Mouse (Mus musculus) testis, postnatal 14 days (tissue): ENCODE measurements around the gene Fntb.

Experiments
- DNase-seq: peaks from one replicate; pipeline ENCODE4 v3.0.0; 2021; ENCODE audit warnings: low spot score

Gene Fntb

DNA sequence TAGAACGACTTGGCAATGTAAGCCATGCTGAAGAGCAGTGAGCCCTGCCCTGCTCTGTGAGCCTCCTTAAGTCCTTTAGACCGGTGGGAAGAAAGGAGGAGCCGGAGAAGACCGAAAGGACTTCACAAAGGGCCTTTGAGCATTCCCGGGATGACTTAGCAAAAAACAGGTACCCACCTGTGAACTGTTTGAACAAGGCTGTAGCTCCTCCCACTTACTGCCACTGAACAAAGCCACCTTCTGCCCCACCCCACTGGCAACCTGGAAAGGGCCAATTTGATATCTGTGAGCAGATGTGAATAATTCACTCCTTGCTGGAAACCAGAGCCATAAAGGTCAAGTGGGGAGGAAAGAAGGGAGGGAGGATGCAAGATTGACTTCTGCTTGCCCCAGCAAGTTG, 30.0 kb downstream of the Fntb start, which contains the start of gene Gpx2:
Gene Gpx2, minus strand, starts transcription at position 205 of the 400 bp plus-strand sequence.
- no peak for DNase-seq

DNA sequence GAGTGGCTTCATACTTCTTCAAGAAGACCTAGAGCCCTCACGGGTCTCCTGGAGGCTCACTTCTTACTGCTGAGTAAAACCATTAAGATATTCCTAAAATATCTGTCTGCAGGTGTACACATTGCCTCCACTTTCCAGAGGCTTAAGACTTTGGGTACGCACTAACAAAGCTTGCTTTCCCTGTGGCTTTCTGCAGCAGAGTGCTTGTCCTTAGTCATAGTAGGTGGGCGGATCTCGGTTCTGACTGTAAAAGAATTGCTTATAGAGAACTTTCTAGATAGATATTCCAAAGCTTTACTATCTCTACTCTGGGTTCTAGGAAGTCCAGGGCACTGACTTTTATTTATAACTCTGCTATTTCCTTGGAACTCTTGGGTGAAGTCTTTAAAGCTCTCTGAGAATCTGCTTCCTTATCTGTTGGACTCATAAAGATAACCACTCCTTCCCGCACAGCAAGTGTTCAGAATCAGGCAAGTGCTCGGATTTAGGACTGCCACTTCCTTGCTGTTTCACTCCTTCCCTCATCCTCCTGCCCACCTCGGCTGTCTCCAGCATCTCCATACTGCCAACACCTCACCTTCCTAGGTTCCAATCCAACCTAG, 31.6 kb downstream of the Fntb start:
- DNase-seq: no peak

DNA sequence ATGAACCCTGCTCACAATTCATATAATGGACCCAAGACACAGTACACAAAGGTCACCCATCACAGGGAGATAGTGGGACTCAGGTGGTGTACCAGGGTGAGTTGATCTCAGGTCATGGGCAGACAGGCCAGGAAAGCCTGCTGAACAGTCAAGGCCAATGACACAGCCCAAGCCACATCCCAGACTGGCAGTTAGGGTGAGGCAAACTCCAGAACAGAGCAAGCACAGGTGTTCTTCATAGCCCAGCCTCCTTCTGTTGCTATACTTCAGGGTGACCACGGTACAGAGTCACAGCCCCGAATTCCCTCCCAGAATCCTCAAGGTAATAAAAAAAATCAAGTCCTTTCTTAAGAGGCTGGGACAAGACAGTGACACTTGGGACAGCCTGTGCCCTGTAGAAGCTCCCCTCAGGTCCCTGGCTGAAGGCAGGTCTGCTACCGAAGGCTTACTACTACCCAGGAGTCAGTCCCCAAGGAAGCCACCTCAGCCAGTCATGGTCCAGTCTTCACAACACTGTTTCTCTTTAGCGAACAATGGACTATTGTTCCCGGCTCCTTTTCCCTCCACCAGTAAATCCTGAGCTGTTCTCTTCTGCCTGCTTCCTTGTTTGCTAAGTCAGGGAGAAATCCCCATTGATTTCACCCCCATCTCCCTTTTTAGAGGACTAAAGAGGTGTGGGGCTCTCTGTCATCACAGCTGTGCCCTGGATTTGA, 32.8 kb downstream of the Fntb start:
- no peak for DNase-seq

DNA sequence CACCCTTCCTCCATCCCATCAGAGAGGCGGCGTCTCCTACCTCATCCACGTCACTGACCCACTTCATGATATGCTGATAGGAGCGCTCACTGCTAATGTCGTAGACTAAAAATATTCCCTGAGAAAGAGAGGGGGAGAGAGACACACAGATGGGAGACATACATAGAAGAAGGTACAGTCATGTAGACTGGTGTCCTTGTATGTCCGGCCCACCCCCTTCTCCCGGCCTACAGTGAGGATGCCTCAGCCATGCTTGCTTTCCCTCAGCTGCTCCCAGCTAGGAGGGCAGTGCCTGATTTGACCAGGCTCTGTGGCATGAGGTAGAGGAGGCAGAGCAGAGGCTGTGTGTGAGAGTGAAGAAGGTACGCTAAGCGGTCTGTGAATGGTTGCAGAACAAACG, 37.6 kb downstream of the Fntb start:
- DNase-seq: no peak

DNA sequence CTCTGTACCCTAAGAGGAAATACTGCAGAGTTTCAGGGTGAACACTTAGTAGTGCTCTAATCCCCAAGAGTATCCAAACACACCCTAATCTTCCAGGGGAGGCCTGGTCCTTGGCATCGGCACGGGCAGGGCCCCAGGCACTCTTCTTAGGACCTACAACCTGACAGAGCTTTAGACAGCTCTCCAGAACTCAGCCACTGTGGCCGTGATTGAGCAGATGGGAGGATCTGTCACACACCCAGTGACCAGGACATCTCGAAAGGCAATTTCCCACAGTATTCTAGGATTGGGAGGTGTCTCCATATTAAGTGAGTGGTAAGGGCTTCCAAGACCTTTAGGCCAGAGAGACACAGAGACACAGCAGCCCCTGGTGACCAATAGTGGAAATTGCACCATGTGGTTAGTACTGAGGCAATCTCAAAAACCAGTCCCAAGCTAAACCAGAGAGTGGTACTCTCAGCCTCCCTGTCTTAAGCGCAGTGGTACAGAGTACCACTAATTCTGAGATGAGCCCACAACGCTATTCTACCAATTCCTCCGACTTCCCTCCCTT, 38.4 kb downstream of the Fntb start:
- DNase-seq: no peak

DNA sequence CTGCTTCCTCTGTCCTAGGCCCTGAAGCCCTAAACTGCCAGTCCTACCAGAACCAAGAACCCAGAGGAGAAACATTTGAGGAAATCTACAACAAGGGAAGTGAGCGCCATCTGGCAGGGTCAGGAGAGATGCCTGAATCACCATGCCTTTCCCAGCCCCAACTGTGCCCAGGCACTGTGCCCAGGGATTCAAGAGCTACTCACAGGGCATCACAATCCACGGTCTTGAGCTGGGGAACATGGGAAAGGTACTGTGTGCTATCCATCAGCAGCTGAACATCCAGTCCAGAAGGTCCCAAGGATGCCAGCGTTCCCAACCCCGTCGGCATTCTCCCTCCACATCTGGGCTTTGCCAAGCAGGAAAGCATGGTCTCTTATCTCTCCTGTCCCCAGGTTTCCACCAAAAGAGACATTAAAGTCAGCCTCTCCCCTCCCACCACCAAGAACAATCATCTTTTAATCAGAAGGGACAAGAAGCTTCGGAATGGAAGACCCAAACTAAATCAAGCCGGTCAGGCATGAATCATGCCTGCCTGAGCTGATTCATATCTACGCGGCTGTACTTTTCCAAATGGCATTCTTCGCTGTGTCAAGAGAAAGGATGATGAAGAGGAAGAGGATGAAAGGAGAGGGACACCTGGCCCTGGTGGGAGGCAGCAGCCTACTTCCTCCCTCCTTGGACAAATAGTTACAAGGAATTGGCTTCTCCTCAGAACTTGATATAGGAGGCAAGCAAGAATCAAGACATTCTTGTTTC, 39.8 kb downstream of the Fntb start:
- DNase-seq: no peak

DNA sequence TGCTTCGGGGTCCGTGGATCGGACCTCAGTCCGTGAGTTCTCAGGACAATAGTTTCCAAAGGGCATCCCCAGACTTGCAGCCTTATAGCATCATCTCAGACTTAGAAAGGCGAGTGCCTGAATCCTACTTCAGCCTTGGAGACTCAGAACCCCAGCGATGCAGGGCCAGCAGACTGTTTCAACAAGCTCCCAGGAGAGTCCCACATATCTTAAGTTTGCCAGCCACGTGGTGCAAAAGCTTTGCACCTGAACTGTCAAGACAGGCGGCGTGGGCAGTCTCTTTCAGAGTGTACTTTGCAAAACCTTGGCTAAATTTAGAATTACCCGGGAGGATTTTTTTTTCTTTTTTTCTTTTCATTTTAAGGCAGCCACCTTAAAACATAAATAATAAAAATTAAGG, 42.4 kb downstream of the Fntb start:
- no peak for DNase-seq

DNA sequence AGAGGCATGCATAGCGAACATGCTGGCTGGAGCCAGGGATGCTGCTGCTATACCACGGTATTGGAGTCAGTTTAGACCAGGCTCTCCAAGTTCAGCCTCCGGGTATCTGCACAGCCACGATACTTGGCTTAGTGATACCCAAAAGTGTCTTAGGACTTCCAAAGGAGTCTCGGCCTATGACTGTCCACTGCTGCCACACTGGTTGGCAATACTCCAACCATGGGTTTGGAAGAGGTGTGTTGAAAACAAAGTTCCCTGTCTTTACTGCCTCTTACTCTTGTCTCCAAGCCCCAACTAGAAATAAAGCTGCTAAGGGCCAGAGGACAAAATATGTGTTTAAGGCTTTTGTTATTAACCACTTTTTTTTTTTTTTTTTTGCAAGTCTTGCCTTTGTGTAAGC, 45.1 kb downstream of the Fntb start:
- no peak for DNase-seq

DNA sequence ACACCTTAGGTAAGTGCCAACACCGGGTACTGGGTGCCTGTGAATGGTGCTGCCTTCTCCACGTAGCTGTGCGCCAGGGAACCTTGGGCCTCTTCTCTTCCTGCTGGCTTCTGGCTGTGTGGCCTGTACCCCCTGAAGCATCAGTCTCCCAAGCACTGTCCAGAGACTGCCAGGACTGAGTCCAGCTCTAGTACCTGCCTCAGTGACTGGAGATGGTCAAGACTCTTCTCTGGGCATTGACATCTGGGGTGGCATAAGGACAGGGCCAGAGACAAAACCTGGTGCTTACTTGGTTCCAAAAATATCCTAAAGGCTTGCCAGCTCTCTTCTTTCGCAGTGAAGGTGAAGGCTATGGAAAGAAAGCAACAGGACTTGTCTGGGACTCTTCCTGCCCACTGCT, 45.6 kb downstream of the Fntb start:
- DNase-seq: no peak

DNA sequence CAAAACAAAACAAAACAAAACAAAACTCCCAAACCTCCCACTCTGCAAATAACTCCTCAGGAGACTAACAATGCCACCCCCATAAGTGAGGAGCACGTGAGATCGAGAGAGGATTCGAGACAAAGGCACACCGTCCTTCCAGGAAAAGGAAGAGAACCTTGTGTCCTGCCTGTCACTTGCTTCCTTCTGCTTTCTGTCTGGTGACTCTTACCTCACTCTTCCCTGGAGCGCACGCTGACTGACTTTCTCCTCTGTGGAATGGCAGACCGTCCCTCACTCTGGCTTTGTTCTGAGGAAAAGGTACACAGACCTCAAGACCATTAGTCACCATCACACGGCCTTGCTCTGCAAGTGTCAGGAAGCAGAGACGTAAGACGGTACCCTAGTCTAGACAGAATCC, 48.2 kb downstream of the Fntb start:
- DNase-seq: no peak

DNA sequence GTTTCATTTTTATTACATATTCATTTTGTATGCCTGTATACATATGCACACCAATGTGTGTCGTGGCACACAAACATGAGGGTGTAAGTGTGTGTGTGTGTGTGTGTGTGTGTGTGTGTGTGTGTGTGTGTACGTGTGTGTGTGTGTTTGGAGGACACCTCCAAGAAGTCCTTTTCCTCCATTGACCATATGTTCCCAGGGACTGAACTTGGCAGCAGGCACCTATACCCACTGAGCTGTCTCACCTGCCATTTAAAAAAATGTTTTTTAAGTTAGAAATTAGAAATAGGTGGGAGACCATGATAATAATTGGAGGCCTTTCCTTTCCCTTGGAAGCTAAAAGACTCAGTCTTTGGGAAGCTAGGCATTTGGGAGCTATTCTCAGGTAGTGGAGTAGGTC, 48.7 kb downstream of the Fntb start:
- no peak for DNase-seq

DNA sequence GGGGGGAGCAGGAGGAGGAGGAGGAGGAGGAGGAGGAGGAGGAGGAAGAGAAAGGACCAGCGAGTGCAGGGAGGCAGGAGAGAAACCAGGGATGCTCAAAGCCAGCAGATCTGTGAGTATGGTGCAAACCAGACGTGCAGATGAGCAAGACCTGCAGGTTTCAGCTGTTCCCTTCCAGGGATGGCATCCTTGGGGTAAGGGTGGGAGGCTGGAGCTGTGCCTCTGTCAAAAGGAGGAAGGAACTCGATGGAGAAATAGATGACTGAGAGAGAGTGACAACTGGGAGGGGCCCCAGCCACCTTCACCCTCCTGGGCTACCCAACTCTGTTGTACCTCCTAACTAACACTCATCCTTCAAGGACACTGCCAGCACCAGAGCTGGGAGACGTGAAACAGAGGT, 51.3 kb downstream of the Fntb start:
- no peak for DNase-seq

DNA sequence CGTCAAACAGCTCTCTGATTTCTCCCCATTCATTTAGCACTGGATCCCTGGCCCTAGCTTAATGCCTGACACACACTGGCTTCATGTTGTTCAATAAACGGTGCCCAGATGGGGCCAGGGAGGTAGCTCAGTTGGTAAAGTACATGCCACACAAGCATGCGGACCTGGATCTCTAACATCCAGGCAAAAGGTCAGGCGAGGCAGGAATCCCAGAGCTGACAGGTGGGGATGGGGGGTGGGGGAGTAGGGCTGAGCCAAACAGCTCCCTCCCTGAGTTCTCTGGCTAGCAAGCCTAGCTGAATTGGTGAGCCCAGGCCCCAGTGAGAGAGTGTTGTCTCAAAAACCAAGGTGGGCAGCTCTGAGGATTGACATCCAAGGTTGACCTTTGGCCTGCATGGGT, 51.8 kb downstream of the Fntb start:
- no peak for DNase-seq

DNA sequence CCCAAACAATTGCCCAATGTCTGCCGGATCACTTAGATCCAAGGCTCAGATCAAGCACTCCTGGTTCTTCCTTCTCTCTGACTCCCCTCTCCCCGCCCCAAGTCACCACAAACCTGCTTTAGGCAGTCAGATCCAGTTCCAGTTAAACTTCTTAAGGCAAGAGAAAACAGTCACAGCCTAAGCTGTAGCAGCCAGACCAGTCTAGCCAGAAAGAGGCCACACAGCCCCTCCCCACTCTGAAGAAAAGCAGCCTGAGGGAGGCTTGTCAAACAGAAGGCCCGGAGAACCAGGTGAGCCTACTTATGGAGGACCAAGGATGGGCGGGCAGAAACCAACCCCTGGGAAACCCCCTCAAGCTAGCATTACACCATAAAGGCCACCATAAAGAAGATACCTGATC, 52.7 kb downstream of the Fntb start:
- no peak for DNase-seq

DNA sequence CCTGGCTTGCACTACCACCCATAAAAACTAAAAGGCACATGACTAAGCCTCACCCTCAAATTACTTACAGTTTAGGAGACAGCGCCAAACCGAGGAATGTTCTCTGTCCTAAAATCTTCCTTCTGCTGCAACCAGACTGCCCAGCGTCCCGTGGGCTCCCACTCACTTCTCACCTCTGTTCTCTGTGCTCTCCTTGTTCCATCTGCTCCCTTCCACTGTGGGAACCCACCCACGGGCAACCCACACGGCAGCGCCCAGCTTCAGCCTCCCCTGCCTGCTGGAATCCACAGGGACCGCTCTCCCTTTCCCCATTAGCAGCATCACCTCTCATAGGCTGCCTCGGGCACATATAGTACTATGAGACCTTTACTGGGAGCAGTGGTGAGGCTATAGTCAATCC, 53.5 kb downstream of the Fntb start:
- no peak for DNase-seq

DNA sequence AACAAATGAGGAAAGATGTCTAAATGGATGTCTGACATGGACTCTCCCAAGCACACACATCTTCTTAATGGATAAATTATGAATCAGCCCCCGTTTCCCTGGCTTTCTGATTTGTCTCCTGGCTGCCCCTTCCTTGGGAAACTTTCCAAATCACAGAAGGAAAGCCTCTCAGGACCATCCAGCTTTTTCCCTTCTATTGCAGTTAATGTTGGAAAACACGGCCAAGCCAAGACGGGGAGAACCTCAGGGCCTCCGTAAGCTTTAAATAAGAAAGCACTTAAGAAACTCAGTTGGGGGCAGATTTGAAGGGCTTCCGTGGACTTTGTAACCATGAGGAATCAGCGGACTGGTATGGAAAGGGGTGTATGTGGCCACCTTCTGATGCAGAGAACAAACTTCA, 54.4 kb downstream of the Fntb start:
- no peak for DNase-seq

DNA sequence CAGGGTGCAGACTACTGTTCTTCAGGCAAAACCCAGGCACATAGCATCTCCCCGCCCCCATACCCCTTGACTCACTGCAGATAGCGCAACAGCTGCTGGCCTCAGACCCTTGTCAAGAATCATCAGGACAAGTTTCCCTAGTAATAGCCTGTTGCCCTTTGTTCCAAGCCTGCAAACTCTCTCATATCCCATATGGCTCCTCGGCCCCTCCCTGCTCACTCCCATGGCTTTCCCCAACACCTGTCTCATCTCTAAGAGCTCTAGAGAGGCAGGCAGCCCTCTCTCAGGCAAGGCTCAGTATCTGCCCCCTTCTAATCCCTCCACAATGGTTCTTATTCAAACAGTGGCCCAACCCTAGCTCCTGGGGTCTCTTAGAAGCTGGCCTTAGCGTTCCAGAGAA, 55.2 kb downstream of the Fntb start:
- no peak for DNase-seq

DNA sequence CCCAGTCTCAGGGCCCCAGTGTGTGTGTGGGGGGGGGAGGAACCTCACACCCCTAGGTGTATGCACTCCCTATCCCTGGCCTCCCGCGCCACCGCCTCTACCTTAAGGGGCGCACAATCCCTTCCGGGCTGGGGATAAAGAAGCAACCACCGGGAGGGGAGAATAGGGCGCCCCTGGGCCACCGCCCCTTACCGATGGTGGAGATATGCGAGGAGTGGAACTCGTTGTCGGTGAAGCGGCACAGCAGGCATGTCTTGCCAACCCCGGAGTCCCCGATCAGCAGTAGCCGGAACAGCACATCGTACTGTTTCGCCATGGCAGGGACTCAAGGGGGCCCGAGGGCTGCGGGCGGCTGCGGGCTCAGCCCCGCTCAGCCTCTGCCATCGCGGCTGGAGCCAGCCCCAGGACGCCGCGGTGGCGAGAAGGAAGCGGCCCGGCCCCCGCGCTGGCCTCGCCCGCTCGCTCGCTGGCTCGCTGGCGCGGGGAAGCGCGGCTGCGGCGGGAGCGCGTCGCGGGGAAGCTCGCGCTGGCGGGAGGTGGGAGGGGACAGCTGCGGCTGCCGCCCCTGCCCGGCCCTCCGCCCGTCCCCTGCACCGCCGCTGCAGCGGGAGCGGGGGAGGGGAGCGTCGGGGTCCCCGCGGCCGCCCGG, 56.7 kb downstream of the Fntb start:
- peak; percentile 14 for DNase-seq

DNA sequence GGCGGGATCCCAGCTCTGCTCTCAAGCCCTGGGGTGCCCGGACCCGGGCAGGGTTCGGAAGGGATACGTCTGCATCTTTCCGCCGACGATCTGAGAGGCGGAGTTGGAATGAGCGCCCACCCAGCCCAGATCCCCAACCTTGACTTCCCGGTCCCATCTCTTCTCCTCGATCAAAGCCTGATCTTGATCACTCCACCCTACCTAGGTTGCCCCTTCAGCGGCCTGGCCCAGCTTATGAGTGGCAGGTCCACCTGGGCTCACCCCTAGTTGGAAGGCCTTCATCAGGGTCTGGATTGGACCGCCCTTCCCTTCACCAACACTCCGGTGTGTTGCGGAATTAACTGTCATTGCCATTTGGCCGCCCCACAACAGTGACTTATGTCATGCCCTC, 57.3 kb downstream of the Fntb start, which contains the start of gene Rab15:
Gene Rab15, minus strand, starts transcription at position 258 of the 391 bp plus-strand sequence.
- no peak for DNase-seq

DNA sequence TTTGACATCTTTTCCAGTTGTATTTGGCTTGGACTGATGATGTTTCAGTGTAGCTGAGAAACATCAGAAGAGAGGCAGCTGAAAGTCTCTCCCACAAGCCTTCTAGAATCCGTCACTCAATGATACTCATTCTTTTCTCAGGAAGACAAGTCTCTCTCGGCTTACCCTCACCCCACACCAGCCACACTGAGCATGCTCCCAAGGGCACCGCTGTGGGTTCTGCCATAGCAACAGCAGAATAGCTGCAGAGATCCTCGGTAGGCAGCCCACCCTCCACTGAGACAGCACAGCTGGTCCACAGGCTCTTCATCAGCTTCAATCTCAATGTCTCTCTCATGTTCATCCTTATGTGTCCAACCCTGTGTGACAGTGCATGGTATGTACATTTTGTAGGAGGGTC, 59.9 kb downstream of the Fntb start:
- DNase-seq: no peak

DNA sequence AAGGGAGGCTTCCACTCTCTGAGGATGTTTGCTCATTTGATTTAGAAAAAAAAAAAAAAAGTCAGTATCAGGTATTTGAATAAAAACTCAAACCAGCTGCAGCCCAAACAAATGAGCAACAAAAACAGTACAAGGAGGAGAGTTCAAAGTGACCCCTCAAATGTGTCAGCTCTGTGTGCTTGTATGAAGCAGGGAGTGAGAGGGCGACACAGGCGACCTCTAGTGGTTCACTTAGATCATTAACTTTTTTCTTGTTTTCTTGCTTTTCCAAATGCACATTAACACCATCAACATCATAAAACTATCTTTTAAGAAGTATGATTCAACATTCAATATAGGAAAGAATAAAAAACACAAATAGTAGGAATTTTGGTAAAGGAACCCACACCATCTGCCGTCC, 67.3 kb downstream of the Fntb start:
- no peak for DNase-seq

DNA sequence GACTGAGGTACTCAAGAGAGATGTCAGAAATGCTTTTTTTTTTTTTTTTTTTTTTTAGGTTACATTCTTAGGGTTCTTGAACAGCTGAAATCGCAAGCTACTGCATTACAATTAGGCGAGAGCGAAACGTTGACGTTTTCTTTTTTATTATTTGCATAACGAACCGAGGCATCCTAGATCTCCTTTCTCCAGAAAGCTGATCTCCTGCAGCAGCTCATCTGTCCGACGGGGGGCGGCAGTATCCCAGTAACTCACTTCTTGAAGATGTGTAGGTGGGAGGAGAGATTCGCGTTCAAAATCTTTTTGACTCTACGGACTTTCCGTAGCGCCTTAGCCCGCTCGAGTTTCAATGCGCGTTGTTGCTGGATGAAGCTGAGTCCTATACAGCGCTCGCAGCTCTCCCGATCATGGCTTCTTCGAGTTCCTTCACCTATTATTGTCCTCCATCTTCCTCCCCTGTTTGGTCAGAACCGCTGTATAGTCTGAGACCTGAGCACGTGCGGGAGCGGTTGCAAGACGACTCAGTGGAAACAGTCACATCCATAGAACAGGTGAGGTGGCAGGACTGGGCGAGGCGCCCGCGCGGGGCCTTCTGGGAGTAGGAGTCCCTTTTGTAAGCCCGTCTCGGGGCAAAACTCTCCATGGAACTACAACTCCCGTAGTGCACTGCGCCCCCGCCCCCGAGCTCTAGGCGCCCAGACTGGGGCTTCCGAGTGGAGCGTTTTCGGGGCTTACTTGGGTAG, 71.9 kb downstream of the Fntb start:
- DNase-seq: peak; percentile 98
